Mouse (Mus musculus) hindbrain, postnatal 0 days (tissue): ENCODE results near the gene Apoc4. TPM values are rescaled to one million over a fixed set of nuclear protein-coding genes. Genes with fewer than 3 reads are reported as not detected.
"Not testable (repeated sequence)": the region's sequence is repeated elsewhere in the genome, so short reads cannot be mapped to it uniquely, and the experiment has no call there.

Experiments used
- ATAC-seq: fragments of 200-750 bp; cut with Nextera tagmentation; 2 replicates; pipeline ENCODE4 v1.8.0; 2017; ENCODE audit warnings: mild to moderate bottlenecking, moderate TSS enrichment, moderate library complexity
- DNase-seq: peaks from one replicate; pipeline ENCODE4 v3.0.0-alpha.2; 2015; ENCODE audit warnings: low spot score
- H3K27ac ChIP-seq: fragments of 300-500 bp; sonication (generic); 2 replicates; pipeline ENCODE4 v1.5.1; 2014; ENCODE audit warnings: mild to moderate bottlenecking
- H3K27me3 ChIP-seq: fragments of 300-500 bp; sonication (generic); 2 replicates; pipeline ENCODE4 v1.6.1; 2014; ENCODE audit warnings: low read length, mixed read lengths; ENCODE audit not compliant: insufficient read depth
- H3K36me3 ChIP-seq: fragments of 300-500 bp; sonication (generic); 2 replicates; pipeline ENCODE4 v1.6.1; 2014; ENCODE audit warnings: low read length, mixed read lengths; ENCODE audit not compliant: insufficient read depth
- H3K4me1 ChIP-seq: fragments of 300-500 bp; sonication (generic); 2 replicates; pipeline ENCODE4 v1.6.1; 2014; ENCODE audit warnings: antibody characterized with exemption, low read length, mixed read lengths; ENCODE audit not compliant: insufficient read depth
- H3K4me2 ChIP-seq: fragments of 300-500 bp; sonication (generic); 2 replicates; pipeline ENCODE4 v1.6.1; 2014; ENCODE audit warnings: low read depth, mild to moderate bottlenecking, low read length, moderate library complexity, mixed read lengths
- H3K4me3 ChIP-seq: fragments of 300-500 bp; sonication (generic); 2 replicates; pipeline ENCODE4 v1.5.1; 2014; ENCODE audit warnings: low read length
- H3K9ac ChIP-seq: fragments of 300-500 bp; sonication (generic); replicated peaks from 2 replicates; pipeline ENCODE4 v1.6.1; 2014; ENCODE audit warnings: mild to moderate bottlenecking, low read length, moderate library complexity, mixed read lengths
- H3K9me3 ChIP-seq: fragments of 300-500 bp; sonication (generic); 2 replicates; pipeline ENCODE4 v1.6.1; 2016; ENCODE audit warnings: low read length, mixed read lengths
- CTCF ChIP-seq: IDR thresholded peaks from 2 replicates; pipeline ENCODE4 v1.5.1; 2016; ENCODE audit warnings: antibody characterized with exemption, control low read depth, low read depth
- WGBS: fragments of 180-500 bp; shearing (Covaris S2); extraction: QIAGEN DNeasy Blood & Tissue Kit; methylation state at CpG from one replicate; pipeline ENCODE4 v1.1.7; 2014; 5-methylcytosine and 5-hydroxymethylcytosine counted together
- polyA plus RNA-seq: library from polyadenylated mRNA; unstranded; fragments of >200 nt; fragmentation: Nextera tagmentation; extraction: Ambion mirVana; gene quantifications from 2 replicates; pipeline ENCODE4 v1.2.1, GENCODE M21; 2015
- total RNA-seq: library from RNA; depleted of rRNA; stranded (reverse); fragments of >200 nt; gene quantifications from 2 replicates; pipeline ENCODE4 v1.2.3, GENCODE M21; 2014

Apoc4 gene
- total and polyA plus RNA-seq, 2 experiments from 2014 or later, result not detected

GRCm38 (mm10) chr7:19690845-19691244 lies 9.6 kb upstream of the Apoc4 start:
- no peak for TF ChIP-seq CTCF
- H3K27me3 ChIP-seq, result no peaks in the 10 kb centered on the region
- H3K4me2 ChIP-seq, result no peak overlapping the region

GRCm38 (mm10) chr7:19688611-19689010 lies 7.3 kb upstream of the Apoc4 start:
- H3K4me1 ChIP-seq, result no peaks in the 10 kb centered on the region
- TF ChIP-seq CTCF, result no peak
- H3K9ac ChIP-seq, result no peak overlapping the region
- H3K27me3 ChIP-seq, result no peaks in the 10 kb centered on the region
- H3K4me2 ChIP-seq, result no peak overlapping the region
- H3K27ac ChIP-seq, result no peak overlapping the region
- H3K36me3 ChIP-seq, result no peaks in the 10 kb centered on the region
- H3K9me3 ChIP-seq, result no peaks in the 10 kb centered on the region
- H3K4me3 ChIP-seq, result no peak overlapping the region
- 87% methylated on average over 2 of the region's 2 CpGs for WGBS
- no peak for DNase-seq
- ATAC-seq, result no peak

More at GRCm38 (mm10) chr7:19690845-19691244, 9.6 kb upstream of the Apoc4 start:
- no peaks in the 10 kb centered on the region for H3K4me1 ChIP-seq
- H3K9ac ChIP-seq, result no peak overlapping the region
- WGBS, result 91% methylated on average over 4 of the region's 4 CpGs
- ATAC-seq (no peak), DNase-seq (no peak)
- no peaks in the 10 kb centered on the region for H3K36me3 ChIP-seq
- H3K27ac ChIP-seq, result no peak overlapping the region
- no peak overlapping the region for H3K4me3 ChIP-seq
- no peaks in the 10 kb centered on the region for H3K9me3 ChIP-seq

GRCm38 (mm10) chr7:19688101-19688500 lies 6.8 kb upstream of the Apoc4 start:
- H3K4me3 ChIP-seq, result no peak overlapping the region
- DNase-seq (no peak), ATAC-seq (no peak)
- H3K27me3 ChIP-seq, result no peaks in the 10 kb centered on the region
- H3K4me1 ChIP-seq, result no peaks in the 10 kb centered on the region
- TF ChIP-seq CTCF, result no peak
- no peak overlapping the region for H3K27ac ChIP-seq
- H3K9ac ChIP-seq, result no peak overlapping the region
- no peaks in the 10 kb centered on the region for H3K9me3 ChIP-seq
- 89% methylated on average over 10 of the region's 10 CpGs for WGBS
- no peaks in the 10 kb centered on the region for H3K36me3 ChIP-seq
- H3K4me2 ChIP-seq, result no peak overlapping the region

GRCm38 (mm10) chr7:19686927-19687583 lies 5.8 kb upstream of the Apoc4 start:
- not testable (repeated sequence) for H3K36me3 ChIP-seq, H3K4me1 ChIP-seq, DNase-seq, H3K27me3 ChIP-seq, H3K4me3 ChIP-seq, ATAC-seq, H3K9me3 ChIP-seq, H3K9ac ChIP-seq, H3K27ac ChIP-seq, H3K4me2 ChIP-seq
- WGBS, result 81% methylated on average over 8 of the region's 8 CpGs

GRCm38 (mm10) chr7:19686521-19686920 lies 5.2 kb upstream of the Apoc4 start:
- no peak overlapping the region for H3K4me2 ChIP-seq
- no peak overlapping the region for H3K9ac ChIP-seq
- H3K36me3 ChIP-seq, result no peaks in the 10 kb centered on the region
- no peak for ATAC-seq
- no peaks in the 10 kb centered on the region for H3K9me3 ChIP-seq
- H3K27me3 ChIP-seq, result no peaks in the 10 kb centered on the region
- no peak overlapping the region for H3K4me3 ChIP-seq
- TF ChIP-seq CTCF, result no peak
- H3K4me1 ChIP-seq, result no peaks in the 10 kb centered on the region
- no peak overlapping the region for H3K27ac ChIP-seq
- DNase-seq, result no peak
- 88% methylated on average over 6 of the region's 6 CpGs for WGBS

- Histone ChIP-seq H3K4me2 (no peak overlapping the region), H3K9ac (no peak overlapping the region), H3K27ac (no peak overlapping the region), H3K36me3 (no peaks in the 10 kb centered on the region), H3K4me3 (no peak overlapping the region), H3K4me1 (no peaks in the 10 kb centered on the region), H3K9me3 (no peaks in the 10 kb centered on the region), H3K27me3 (no peaks in the 10 kb centered on the region)
- ATAC-seq (no peak), DNase-seq (no peak)
- WGBS, result 71% methylated on average over 4 of the region's 4 CpGs
- TF ChIP-seq CTCF, result no peak
These were observed 4.1 kb upstream of the Apoc4 start for GRCm38 (mm10) chr7:19685374-19685773.

GRCm38 (mm10) chr7:19683771-19684201 lies 2.5 kb upstream of the Apoc4 start:
- no peaks in the 10 kb centered on the region for H3K36me3 ChIP-seq
- no peak overlapping the region for H3K4me2 ChIP-seq
- ATAC-seq, result no peak
- TF ChIP-seq CTCF, result no peak
- H3K27ac ChIP-seq, result no peak overlapping the region
- DNase-seq, result no peak
- H3K9me3 ChIP-seq, result no peaks in the 10 kb centered on the region
- 93% methylated on average over 6 of the region's 6 CpGs for WGBS
- H3K9ac ChIP-seq, result no peak overlapping the region
- no peaks in the 10 kb centered on the region for H3K4me1 ChIP-seq
- no peak overlapping the region for H3K4me3 ChIP-seq
- no peaks in the 10 kb centered on the region for H3K27me3 ChIP-seq
